In the genomic region with DNA sequence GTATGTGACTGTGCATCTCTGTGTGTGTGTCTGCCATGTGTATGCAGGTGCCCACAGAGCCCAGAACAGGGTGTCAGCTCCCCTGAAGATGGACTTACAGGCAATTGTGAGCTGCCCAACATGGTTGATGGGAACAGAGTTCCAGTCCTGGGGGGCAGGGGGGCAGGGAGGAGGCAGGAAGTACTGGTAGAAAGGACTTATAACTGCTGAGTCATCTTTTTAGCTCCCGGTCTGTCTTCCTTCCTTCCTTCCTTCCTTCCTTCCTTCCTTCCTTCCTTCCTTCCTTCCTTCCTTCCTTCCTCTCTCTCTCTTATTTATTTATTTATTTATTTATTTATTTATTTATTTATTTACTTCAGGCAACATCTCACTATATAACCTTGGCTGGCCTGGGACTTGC, we compare ENCODE assay signal across 40 mouse cellular contexts. TPM values are rescaled to one million over a fixed set of nuclear protein-coding genes. Genes with fewer than 3 reads are reported as not detected.
"Had no signal": no experiment of that assay in that cellular context is flagged by ENCODE, and none has a peak within 500 bp of the region (broad histone marks: within the 10 kb centered on the region; RNA-seq: fewer than 3 reads in every experiment).

No protein-coding gene starts in this region.

- DNase-seq: left cerebral cortex, postnatal 4 days; liver; liver, embryonic 13.5 days; liver, postnatal 0 days; lung, adult 18-20 months; lung, adult 2 months; lung, embryonic 14.5 days; lung, postnatal 10 days; lung, postnatal 14 days; lung, postnatal 36 days; lung, postnatal 4 days; midbrain, embryonic 14.5 days had no signal

- H3K27me3 ChIP-seq: limb, embryonic 12.5 days; limb, embryonic 13.5 days; limb, embryonic 15.5 days; liver, embryonic 12.5 days; liver, embryonic 13.5 days; liver, embryonic 15.5 days; lung, embryonic 15.5 days; midbrain, embryonic 12.5 days; neural tube, embryonic 12.5 days; neural tube, embryonic 13.5 days had no signal

- H3K4me2 ChIP-seq: limb, embryonic 12.5 days; limb, embryonic 13.5 days; limb, embryonic 15.5 days; liver, embryonic 11.5 days; liver, embryonic 12.5 days; liver, embryonic 13.5 days; liver, embryonic 15.5 days; lung, embryonic 14.5 days; lung, embryonic 15.5 days; midbrain, embryonic 11.5 days; midbrain, embryonic 12.5 days; midbrain, embryonic 13.5 days; midbrain, embryonic 15.5 days; neural tube, embryonic 12.5 days; neural tube, embryonic 13.5 days had no signal

- H3K4me1 ChIP-seq: midbrain, embryonic 13.5 days had no signal

- H3K9ac ChIP-seq: limb, embryonic 12.5 days; limb, embryonic 13.5 days; limb, embryonic 15.5 days; liver, embryonic 12.5 days; liver, embryonic 13.5 days; liver, embryonic 14.5 days; liver, embryonic 15.5 days; liver, postnatal 0 days; lung, embryonic 14.5 days; lung, embryonic 15.5 days; midbrain, embryonic 12.5 days; midbrain, embryonic 13.5 days; midbrain, embryonic 15.5 days; neural tube, embryonic 12.5 days; neural tube, embryonic 13.5 days had no signal

- H3K9me3 ChIP-seq: limb, embryonic 10.5 days; limb, embryonic 15.5 days; liver, embryonic 12.5 days; liver, embryonic 13.5 days; liver, embryonic 15.5 days; lung, embryonic 15.5 days; midbrain, embryonic 10.5 days; midbrain, embryonic 13.5 days; midbrain, embryonic 15.5 days; neural tube, embryonic 12.5 days; neural tube, embryonic 13.5 days had no signal

- H3K4me3 ChIP-seq: limb, embryonic 10.5 days; limb, embryonic 12.5 days; limb, embryonic 13.5 days; limb, embryonic 15.5 days; liver, embryonic 12.5 days; liver, embryonic 13.5 days; liver, embryonic 15.5 days; lung, embryonic 15.5 days; megakaryocyte, embryonic 14.5 days; midbrain, embryonic 10.5 days; midbrain, embryonic 12.5 days; midbrain, embryonic 13.5 days; midbrain, embryonic 15.5 days; myocyte; neural tube, embryonic 12.5 days; neural tube, embryonic 13.5 days had no signal

- H3K36me3 ChIP-seq: limb, embryonic 12.5 days; limb, embryonic 13.5 days; liver, embryonic 13.5 days; liver, embryonic 15.5 days; midbrain, embryonic 12.5 days; midbrain, embryonic 13.5 days; midbrain, embryonic 15.5 days; neural tube, embryonic 12.5 days; neural tube, embryonic 13.5 days had no signal

- H3K27ac ChIP-seq: limb, embryonic 10.5 days; limb, embryonic 12.5 days; limb, embryonic 13.5 days; limb, embryonic 15.5 days; liver, embryonic 12.5 days; liver, embryonic 13.5 days; liver, embryonic 14.5 days; liver, embryonic 15.5 days; lung, embryonic 15.5 days; macrophage; midbrain, embryonic 10.5 days; midbrain, embryonic 12.5 days; midbrain, embryonic 13.5 days; midbrain, embryonic 15.5 days; neural tube, embryonic 12.5 days; neural tube, embryonic 13.5 days had no signal

- ATAC-seq: liver, embryonic 12.5 days; liver, postnatal 0 days; lung, postnatal 0 days; midbrain, embryonic 13.5 days; midbrain, embryonic 15.5 days; midbrain, embryonic 16.5 days had no signal

RNA-seq across cellular contexts. Expression of gene Togaram2, which starts 8.9 kb away (rescaled TPM):
- total RNA-seq: liver, adult 2 months; megakaryocyte progenitor cell, adult 5-6 weeks; megakaryocyte, adult 5-6 weeks; monocyte, adult 5-6 weeks had no signal
- polyA plus RNA-seq: limb, embryonic 10.5 days; limb, embryonic 11.5 days; limb, embryonic 12.5 days; liver, adult 2 months; liver, embryonic 11.5 days; liver, embryonic 13.5 days; liver, embryonic 15.5 days; liver, embryonic 16.5 days; liver, postnatal 0 days; macrophage; midbrain, embryonic 10.5 days; midbrain, embryonic 11.5 days; neural tube, embryonic 11.5 days had no signal
